Mouse (Mus musculus): ENCODE results near the gene Arrdc2. TPM values are rescaled to one million over a fixed set of nuclear protein-coding genes. Genes with fewer than 3 reads are reported as not detected.

Gene Arrdc2
- 7.1 and 8.0 TPM in 2 replicates for polyA plus RNA-seq (2014; fragmentation: Nextera tagmentation; extraction: Ambion mirVana)

GRCm38 (mm10) chr8:70839408-70840351 is at the start of gene Arrdc2:
Gene Arrdc2 (minus strand): TSS chr8:70839720.
- peak; percentile 99 for DNase-seq (ENCODE audit: low spot score, missing footprints)

GRCm38 (mm10) chr8:70887669-70888068 is 48.1 kb upstream of the Arrdc2 start:
- DNase-seq (ENCODE audit: low spot score, missing footprints): peak; percentile 90
- peaks cover 21% of the 10 kb centered on the region for H3K27me3 ChIP-seq (ENCODE audit: control insufficient read depth, insufficient read depth, low read length)

More at GRCm38 (mm10) chr8:70839408-70840351, at the start of gene Arrdc2:
- Histone ChIP-seq H3K9ac (ENCODE audit: low read length) (peak within 1 kb of the TSS; percentile 73), H3K36me3 (ENCODE audit: control insufficient read depth, insufficient read depth, low read length) (no peaks in the 10 kb centered on the region), H3K9me3 (ENCODE audit: control insufficient read depth, low read length) (no peaks in the 10 kb centered on the region), H3K4me3 (ENCODE audit: low read depth, low read length) (peak within 1 kb of the TSS; percentile 60), H3K4me1 (ENCODE audit: control insufficient read depth, insufficient read depth, low read length) (peaks cover 6% of the 10 kb centered on the region), H3K27ac (ENCODE audit: low read depth, low read length) (peak within 1 kb of the TSS; percentile 46; the same call in 1 of the 2 replicates), H3K4me2 (peak within 1 kb of the TSS; percentile 78), H3K27me3 (ENCODE audit: control insufficient read depth, insufficient read depth, low read length) (no peaks in the 10 kb centered on the region; the same call in 1 of the 2 replicates)
- ATAC-seq (ENCODE audit: low FRiP score): peak; percentile 96
- WGBS: 3% methylated on average over 54 of the region's 55 CpGs

GRCm38 (mm10) chr8:70885612-70886011 is 46.1 kb upstream of the Arrdc2 start:
- peak; percentile 76 for DNase-seq (ENCODE audit: low spot score, missing footprints)
- Histone ChIP-seq H3K4me1 (ENCODE audit: control insufficient read depth, insufficient read depth, low read length) (peaks cover 3% of the 10 kb centered on the region), H3K4me2 (no peak overlapping the region), H3K36me3 (ENCODE audit: control insufficient read depth, insufficient read depth, low read length) (no peaks in the 10 kb centered on the region), H3K9me3 (ENCODE audit: control insufficient read depth, low read length) (no peaks in the 10 kb centered on the region), H3K27ac (ENCODE audit: low read depth, low read length) (no peak overlapping the region), H3K9ac (ENCODE audit: low read length) (no peak overlapping the region), H3K4me3 (ENCODE audit: low read depth, low read length) (no peak overlapping the region), H3K27me3 (ENCODE audit: control insufficient read depth, insufficient read depth, low read length) (peaks cover under 1% of the 10 kb centered on the region)
- WGBS: 13% methylated on average over 12 of the region's 12 CpGs
- no peak for ATAC-seq (ENCODE audit: low FRiP score)

More at GRCm38 (mm10) chr8:70887669-70888068, 48.1 kb upstream of the Arrdc2 start:
- Histone ChIP-seq H3K9ac (ENCODE audit: low read length) (no peak overlapping the region), H3K4me3 (ENCODE audit: low read depth, low read length) (no peak overlapping the region), H3K4me2 (peak overlapping the region; percentile 16; the same call in 1 of the 2 replicates), H3K4me1 (ENCODE audit: control insufficient read depth, insufficient read depth, low read length) (peaks cover 9% of the 10 kb centered on the region), H3K27ac (ENCODE audit: low read depth, low read length) (no peak overlapping the region), H3K36me3 (ENCODE audit: control insufficient read depth, insufficient read depth, low read length) (no peaks in the 10 kb centered on the region), H3K9me3 (ENCODE audit: control insufficient read depth, low read length) (no peaks in the 10 kb centered on the region)
- 6% methylated on average over 17 of the region's 18 CpGs for WGBS
- ATAC-seq (ENCODE audit: low FRiP score): peak; percentile 53; the same call in 1 of the 2 replicates

- Histone ChIP-seq H3K4me2 (no peak overlapping the region), H3K9me3 (ENCODE audit: control insufficient read depth, low read length) (no peaks in the 10 kb centered on the region), H3K27ac (ENCODE audit: low read depth, low read length) (no peak overlapping the region), H3K36me3 (ENCODE audit: control insufficient read depth, insufficient read depth, low read length) (no peaks in the 10 kb centered on the region), H3K9ac (ENCODE audit: low read length) (no peak overlapping the region), H3K4me3 (ENCODE audit: low read depth, low read length) (no peak overlapping the region), H3K4me1 (ENCODE audit: control insufficient read depth, insufficient read depth, low read length) (peaks cover 3% of the 10 kb centered on the region), H3K27me3 (ENCODE audit: control insufficient read depth, insufficient read depth, low read length) (no peaks in the 10 kb centered on the region)
- no peak for ATAC-seq (ENCODE audit: low FRiP score)
- DNase-seq (ENCODE audit: low spot score, missing footprints): no peak
- 84% methylated on average over 10 of the region's 10 CpGs for WGBS
Observed at GRCm38 (mm10) chr8:70884683-70885082, 45.2 kb upstream of the Arrdc2 start.

- Histone ChIP-seq H3K4me3 (ENCODE audit: low read depth, low read length) (no peak overlapping the region), H3K27me3 (ENCODE audit: control insufficient read depth, insufficient read depth, low read length) (no peaks in the 10 kb centered on the region), H3K36me3 (ENCODE audit: control insufficient read depth, insufficient read depth, low read length) (no peaks in the 10 kb centered on the region), H3K4me2 (no peak overlapping the region), H3K27ac (ENCODE audit: low read depth, low read length) (no peak overlapping the region), H3K9ac (ENCODE audit: low read length) (no peak overlapping the region), H3K4me1 (ENCODE audit: control insufficient read depth, insufficient read depth, low read length) (peaks cover 3% of the 10 kb centered on the region), H3K9me3 (ENCODE audit: control insufficient read depth, low read length) (no peaks in the 10 kb centered on the region)
- ATAC-seq (ENCODE audit: low FRiP score) (no peak), DNase-seq (ENCODE audit: low spot score, missing footprints) (no peak)
- 77% methylated on average over 4 of the region's 4 CpGs for WGBS
Observed at GRCm38 (mm10) chr8:70884186-70884585, 44.7 kb upstream of the Arrdc2 start.

DNA sequence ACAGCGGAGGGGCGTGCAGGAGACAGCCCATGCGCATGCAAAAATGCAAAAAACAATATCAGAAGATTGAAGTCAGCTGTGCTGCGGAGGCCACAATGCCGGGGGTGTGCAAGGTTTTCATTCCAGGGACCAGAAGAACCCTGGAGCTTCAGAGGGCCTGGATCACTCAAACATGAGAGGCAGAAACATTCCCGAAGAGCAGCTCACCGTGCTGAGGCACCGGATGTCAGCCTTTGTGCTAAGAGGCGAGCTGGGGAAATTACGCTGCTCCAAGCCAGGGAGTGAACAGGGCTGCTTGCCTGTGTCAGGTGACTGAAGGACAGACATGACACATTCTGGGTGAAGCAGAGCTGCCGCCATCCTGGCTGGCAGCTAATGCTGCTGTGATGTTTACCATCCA is 41.0 kb upstream of the Arrdc2 start:
- Histone ChIP-seq H3K4me1 (ENCODE audit: control insufficient read depth, insufficient read depth, low read length) (no peaks in the 10 kb centered on the region), H3K9me3 (ENCODE audit: control insufficient read depth, low read length) (no peaks in the 10 kb centered on the region), H3K27ac (ENCODE audit: low read depth, low read length) (no peak overlapping the region), H3K36me3 (ENCODE audit: control insufficient read depth, insufficient read depth, low read length) (no peaks in the 10 kb centered on the region), H3K9ac (ENCODE audit: low read length) (no peak overlapping the region), H3K4me2 (no peak overlapping the region), H3K4me3 (ENCODE audit: low read depth, low read length) (no peak overlapping the region), H3K27me3 (ENCODE audit: control insufficient read depth, insufficient read depth, low read length) (no peaks in the 10 kb centered on the region)
- WGBS: 33% methylated on average over 11 of the region's 11 CpGs
- no peak for ATAC-seq (ENCODE audit: low FRiP score)
- DNase-seq (ENCODE audit: low spot score, missing footprints): peak; percentile 83

DNA sequence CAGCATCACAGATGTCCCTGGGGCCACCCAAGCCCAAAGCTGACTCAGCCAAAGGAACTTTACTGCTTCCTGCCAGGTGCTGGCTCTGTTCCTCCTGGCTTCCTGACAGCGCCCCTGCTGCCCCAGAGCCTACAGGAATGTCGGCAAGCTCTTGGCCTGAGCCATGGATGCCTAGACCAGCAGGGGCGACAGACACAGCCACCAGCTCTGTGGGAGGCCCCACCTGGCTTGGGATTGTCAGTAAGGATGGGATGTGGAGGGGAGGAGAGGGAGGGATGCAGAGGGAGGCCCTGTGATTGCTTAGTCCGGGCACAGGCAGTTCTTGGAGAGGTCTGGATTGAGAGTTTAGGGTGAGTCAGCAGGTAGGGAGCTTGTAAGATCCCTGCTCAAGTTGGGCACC is 40.6 kb upstream of the Arrdc2 start:
- Histone ChIP-seq H3K4me3 (ENCODE audit: low read depth, low read length) (no peak overlapping the region), H3K4me2 (no peak overlapping the region), H3K27ac (ENCODE audit: low read depth, low read length) (no peak overlapping the region), H3K27me3 (ENCODE audit: control insufficient read depth, insufficient read depth, low read length) (no peaks in the 10 kb centered on the region), H3K36me3 (ENCODE audit: control insufficient read depth, insufficient read depth, low read length) (no peaks in the 10 kb centered on the region), H3K9ac (ENCODE audit: low read length) (no peak overlapping the region), H3K4me1 (ENCODE audit: control insufficient read depth, insufficient read depth, low read length) (no peaks in the 10 kb centered on the region), H3K9me3 (ENCODE audit: control insufficient read depth, low read length) (no peaks in the 10 kb centered on the region)
- WGBS: 14% methylated on average over 4 of the region's 4 CpGs
- no peak for ATAC-seq (ENCODE audit: low FRiP score)
- peak; percentile 87 for DNase-seq (ENCODE audit: low spot score, missing footprints)

- DNase-seq (ENCODE audit: low spot score, missing footprints) (peak; percentile 75), ATAC-seq (ENCODE audit: low FRiP score) (no peak)
- H3K36me3 ChIP-seq (ENCODE audit: control insufficient read depth, insufficient read depth, low read length): no peaks in the 10 kb centered on the region
- H3K4me2 ChIP-seq: no peak overlapping the region
- no peaks in the 10 kb centered on the region for H3K27me3 ChIP-seq (ENCODE audit: control insufficient read depth, insufficient read depth, low read length)
- no peak overlapping the region for H3K9ac ChIP-seq (ENCODE audit: low read length)
- 51% methylated on average over 4 of the region's 4 CpGs for WGBS
- no peak overlapping the region for H3K27ac ChIP-seq (ENCODE audit: low read depth, low read length)
- H3K9me3 ChIP-seq (ENCODE audit: control insufficient read depth, low read length): no peaks in the 10 kb centered on the region
- no peaks in the 10 kb centered on the region for H3K4me1 ChIP-seq (ENCODE audit: control insufficient read depth, insufficient read depth, low read length)
- H3K4me3 ChIP-seq (ENCODE audit: low read depth, low read length): no peak overlapping the region
Observed at GRCm38 (mm10) chr8:70879500-70879899, 40.0 kb upstream of the Arrdc2 start.

DNA sequence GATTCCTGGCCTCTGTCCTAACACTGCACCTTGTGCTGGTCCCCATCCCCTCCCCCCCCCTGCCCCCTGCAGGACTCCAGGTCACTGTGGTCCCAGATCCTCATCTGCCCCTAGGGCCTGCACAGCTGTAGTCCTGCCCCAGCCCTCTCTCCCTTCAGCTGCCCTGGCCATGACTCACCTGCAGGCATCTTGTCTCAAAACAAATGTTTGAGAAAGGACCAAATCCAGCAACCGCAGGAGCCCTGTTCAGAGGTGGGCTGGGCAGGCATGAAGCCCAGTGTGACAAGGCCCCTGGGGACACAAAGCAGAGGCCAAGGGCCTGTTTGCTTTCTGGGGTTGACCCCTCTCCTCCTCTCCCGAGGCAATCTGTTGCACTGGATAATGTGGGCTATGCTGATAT is 38.7 kb upstream of the Arrdc2 start:
- no peak overlapping the region for H3K4me3 ChIP-seq (ENCODE audit: low read depth, low read length)
- H3K9me3 ChIP-seq (ENCODE audit: control insufficient read depth, low read length): no peaks in the 10 kb centered on the region
- H3K4me2 ChIP-seq: no peak overlapping the region
- H3K36me3 ChIP-seq (ENCODE audit: control insufficient read depth, insufficient read depth, low read length): no peaks in the 10 kb centered on the region
- no peaks in the 10 kb centered on the region for H3K4me1 ChIP-seq (ENCODE audit: control insufficient read depth, insufficient read depth, low read length)
- no peak for ATAC-seq (ENCODE audit: low FRiP score)
- 52% methylated on average over 2 of the region's 2 CpGs for WGBS
- H3K9ac ChIP-seq (ENCODE audit: low read length): no peak overlapping the region
- H3K27me3 ChIP-seq (ENCODE audit: control insufficient read depth, insufficient read depth, low read length): no peaks in the 10 kb centered on the region
- DNase-seq (ENCODE audit: low spot score, missing footprints): no peak
- H3K27ac ChIP-seq (ENCODE audit: low read depth, low read length): no peak overlapping the region

Measured in midbrain, embryonic 11.5 days (tissue).